Mouse (Mus musculus): Measurements from ENCODE around the gene Slc15a2.

Slc15a2 gene

DNA sequence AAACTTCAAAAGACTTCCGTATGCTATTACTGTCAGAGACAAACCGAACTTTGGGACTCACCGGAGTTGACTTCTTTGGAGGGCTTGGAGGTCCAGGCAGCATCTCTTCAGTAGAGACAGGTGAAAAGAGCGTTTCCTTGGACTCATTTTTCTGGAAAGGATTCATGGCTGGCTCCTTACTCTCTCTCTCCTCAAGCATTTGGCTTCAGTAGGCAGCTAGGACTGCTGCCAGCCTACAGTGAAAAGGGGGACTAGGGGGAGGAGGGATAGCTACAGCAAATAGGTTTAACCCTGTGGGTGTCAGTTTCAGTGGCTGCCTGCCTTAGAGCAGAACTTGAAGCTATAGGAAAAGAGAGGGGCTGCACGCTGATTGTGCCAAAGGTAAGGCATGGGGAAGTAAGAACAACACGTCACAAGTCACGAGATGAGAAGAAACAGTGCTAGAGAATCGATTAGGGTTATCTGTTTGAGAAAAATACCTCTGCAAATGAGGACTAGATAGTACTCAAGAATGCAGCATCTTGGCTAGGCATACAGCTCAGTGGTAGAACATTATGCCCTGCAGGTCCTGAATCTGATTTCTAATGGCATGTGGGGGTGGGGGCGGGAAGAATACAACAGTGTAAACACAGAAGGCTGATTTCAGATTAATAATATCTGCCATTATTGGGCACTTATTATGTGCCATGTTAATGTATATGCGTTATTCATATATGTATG is at the start of gene Slc15a2:
TSS of gene Slc15a2 (minus strand) at position 369 of the 720 bp plus-strand sequence.
- POLR2A ChIA-PET: interaction anchor here in 2 of 4 experiments (0.6 to 0.7 kb wide), 2 partner anchors 81 to 210 kb away, joined by 4 to 6 read pairs; no protein-coding TSS in a partner anchor

DNA sequence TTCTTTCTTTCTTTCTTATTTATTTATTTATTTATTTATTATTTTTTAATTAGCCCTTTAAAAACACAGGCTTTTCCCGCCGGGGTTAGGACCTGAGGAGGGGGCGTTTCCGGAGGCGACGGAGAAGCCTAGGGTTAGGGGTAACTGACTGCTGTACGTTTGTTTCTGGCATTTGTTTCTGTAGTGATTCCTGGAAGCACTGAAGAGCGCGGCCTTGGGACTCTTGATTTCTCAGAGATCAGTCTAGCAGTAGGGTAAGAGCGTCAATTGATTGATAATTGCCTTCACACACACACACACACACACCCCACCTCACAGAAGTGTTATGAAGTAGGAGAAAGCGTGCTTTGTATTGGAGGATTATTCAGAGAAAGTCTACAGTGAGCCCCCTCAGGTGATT is 44.1 kb upstream of the Slc15a2 start:
- ChIA-PET CTCF (interaction anchor here in 1 of 4 experiments (1.4 kb wide), 1 partner anchor 12 kb away, joined by 7 read pairs; no protein-coding TSS in a partner anchor), POLR2A (interaction anchor here in 2 of 4 experiments (0.5 to 2.0 kb wide), 22 partner anchors 11 to 1040 kb away, joined by 3 to 28 read pairs (median 5); partner anchors contain the start of genes Polq (in 2 of the 2), Ccdc58 (in 1 of the 2) and Fam162a (in 1 of the 2))

More for the DNA sequence above, at the start of gene Slc15a2:
- CTCF ChIA-PET: interaction anchor here in 2 of 4 experiments (0.6 to 0.7 kb wide), 2 partner anchors 39 to 898 kb away, joined by 3 to 12 read pairs; no protein-coding TSS in a partner anchor

DNA sequence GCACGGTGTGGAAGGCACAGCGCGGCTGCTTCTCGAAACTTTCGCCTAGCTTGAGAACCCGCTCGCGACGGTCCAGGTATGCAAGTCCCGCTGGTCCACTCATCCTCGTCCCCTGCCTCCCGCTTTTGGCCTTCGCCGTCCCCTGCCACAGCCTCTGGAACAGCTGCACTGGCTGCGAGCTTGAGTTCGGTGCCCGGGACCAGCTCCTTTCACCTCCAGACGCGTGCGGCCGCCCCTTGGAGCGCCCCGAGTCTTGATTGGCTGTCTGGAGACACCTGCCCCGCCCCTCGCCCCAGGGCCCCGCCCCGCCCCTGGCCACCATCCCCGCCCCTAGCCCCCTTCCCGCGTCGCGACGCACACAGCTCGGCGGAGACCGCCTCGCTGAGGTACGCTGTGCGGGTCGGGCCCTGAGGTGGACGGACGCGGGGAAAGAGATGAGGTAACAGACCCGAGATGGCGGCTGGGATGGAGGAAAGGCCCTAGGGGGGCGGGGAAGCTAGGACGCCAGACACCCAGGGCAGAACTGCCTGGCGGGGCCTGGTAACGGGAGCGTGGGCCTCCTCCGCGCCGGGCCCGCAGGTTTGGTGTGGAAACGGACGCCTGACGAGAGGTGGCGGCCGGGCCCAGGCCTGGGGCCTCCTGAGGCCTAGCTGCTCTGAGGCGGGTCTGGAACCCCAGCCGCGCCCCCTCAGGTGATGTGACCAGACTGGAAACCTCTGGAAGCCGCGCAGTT is 43.5 kb upstream of the Slc15a2 start, which contains the start of gene Iqcb1:
TSS of gene Iqcb1 (plus strand) at position 332 of the 733 bp plus-strand sequence.
- ChIA-PET POLR2A (interaction anchor here (0.5 to 2.0 kb wide), 53 partner anchors 9 to 1260 kb away, joined by 3 to 28 read pairs (median 4); partner anchors contain the start of genes Polq (in 3 of the 4), Eaf2 (in 2 of the 4), Fbxo40 (in 2 of the 4) and Golgb1 (in 2 of the 4)), CTCF (interaction anchor here in 1 of 4 experiments (0.5 to 1.4 kb wide), 3 partner anchors 12 to 190 kb away, joined by 3 to 7 read pairs (median 3); no protein-coding TSS in a partner anchor)

DNA sequence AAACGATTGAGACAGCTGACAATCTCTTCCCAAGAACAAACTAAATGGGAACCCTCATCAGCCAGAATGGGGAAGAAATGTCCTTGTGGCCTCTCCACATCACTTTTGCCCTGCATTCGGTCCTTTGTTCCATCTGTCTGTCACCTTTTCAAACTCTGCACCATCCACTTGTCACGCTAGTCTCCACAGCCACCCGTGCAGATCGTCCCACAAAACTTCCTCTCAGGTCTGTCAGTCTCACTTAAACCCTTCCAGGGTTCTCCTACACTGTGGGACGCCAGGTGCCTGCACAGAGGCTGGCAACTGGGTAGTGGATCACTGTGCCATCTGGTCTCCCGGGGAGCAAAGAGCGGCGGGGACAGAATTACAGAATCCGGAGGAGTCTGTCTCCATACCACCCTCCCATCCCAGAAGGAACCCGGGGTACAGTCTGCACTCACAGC is 42.9 kb upstream of the Slc15a2 start:
- POLR2A ChIA-PET: interaction anchor here (0.5 to 2.0 kb wide), 51 partner anchors 10 to 1261 kb away, joined by 3 to 28 read pairs (median 4); partner anchors contain the start of genes Polq (in 3 of the 4), Eaf2 (in 2 of the 4), Fbxo40 (in 2 of the 4) and Golgb1 (in 2 of the 4)

DNA sequence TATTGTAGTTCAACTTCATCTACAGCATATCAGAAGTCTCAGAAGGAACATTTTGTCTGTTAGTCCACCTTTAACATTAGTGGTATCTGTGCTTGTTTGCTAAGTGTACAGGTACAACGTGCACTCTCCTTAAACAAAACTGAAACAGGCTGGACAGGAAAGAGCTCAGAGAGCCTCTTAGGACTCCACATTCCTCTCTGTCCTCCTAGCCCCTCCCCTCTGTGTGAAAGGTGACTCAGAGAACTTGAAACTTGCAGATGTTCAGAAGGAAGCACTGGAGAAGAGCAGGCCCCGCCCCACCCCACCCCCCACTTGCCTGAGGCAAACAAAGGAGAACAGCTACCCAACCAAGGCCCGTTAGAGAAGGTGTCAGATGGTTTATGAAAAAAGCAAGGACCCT is 36.7 kb upstream of the Slc15a2 start:
- ChIA-PET CTCF (interaction anchor here in 1 of 4 experiments (0.7 to 2.8 kb wide), 3 partner anchors 112 to 348 kb away, joined by 3 to 8 read pairs (median 4); no protein-coding TSS in a partner anchor), POLR2A (interaction anchor here in 3 of 4 experiments (0.6 to 1.5 kb wide), 15 partner anchors 10 to 881 kb away, joined by 3 to 13 read pairs (median 3); partner anchors contain the start of genes Eaf2 (in 2 of the 3) and Golgb1 (in 2 of the 3))

More for the DNA sequence above, 42.9 kb upstream of the Slc15a2 start:
- CTCF ChIA-PET: interaction anchor here in 1 of 4 experiments (0.5 to 1.4 kb wide), 3 partner anchors 11 to 191 kb away, joined by 3 to 7 read pairs (median 3); no protein-coding TSS in a partner anchor

DNA sequence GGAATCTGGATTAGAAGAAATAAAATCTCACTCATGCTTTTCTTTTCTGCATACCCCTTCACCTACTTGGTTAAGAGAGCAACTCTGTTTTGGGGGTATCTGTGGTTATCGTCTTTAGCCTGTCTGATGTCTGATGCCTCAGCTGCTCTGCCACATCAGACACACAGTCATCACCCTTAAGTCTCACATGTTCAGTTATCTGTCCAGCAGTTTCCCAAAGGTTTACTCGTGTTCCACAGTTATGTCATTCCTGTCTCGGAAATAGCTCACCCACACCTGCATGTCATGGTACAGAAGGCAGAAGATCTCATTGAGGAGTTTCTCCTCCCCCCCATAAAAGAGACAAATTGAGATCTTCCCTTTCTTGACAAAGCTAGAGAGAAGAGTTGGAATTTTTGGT is 36.0 kb upstream of the Slc15a2 start:
- ChIA-PET POLR2A (interaction anchor here in 3 of 4 experiments (0.9 to 1.5 kb wide), 12 partner anchors 11 to 194 kb away, joined by 3 to 13 read pairs (median 4); partner anchors contain the start of genes Eaf2 (in 2 of the 3) and Golgb1 (in 2 of the 3)), CTCF (interaction anchor here in 1 of 4 experiments (0.8 to 2.8 kb wide), 2 partner anchors 111 to 347 kb away, joined by 4 to 8 read pairs; no protein-coding TSS in a partner anchor)

DNA sequence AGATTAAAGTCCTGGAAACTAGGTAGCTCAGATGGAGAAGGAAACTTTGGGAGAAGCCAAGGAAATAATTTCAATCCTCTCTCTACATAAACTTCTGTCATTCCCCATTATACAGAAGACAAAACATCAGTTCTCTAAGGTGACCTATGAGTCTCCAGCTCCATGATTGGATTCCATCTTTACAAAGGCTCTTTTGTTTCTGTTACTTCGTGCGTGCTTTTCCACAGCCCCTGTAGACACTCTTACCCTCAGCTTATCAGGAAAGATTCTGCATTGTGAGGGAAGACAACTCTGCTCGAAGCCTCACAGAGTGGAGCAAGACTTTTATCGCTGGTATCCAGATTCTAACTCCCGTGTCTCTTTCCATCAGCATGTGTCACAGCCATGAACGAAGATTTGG is 35.3 kb upstream of the Slc15a2 start:
- ChIA-PET POLR2A (interaction anchor here in 1 of 4 experiments (1.5 kb wide), 1 partner anchor 101 kb away, joined by 13 read pairs; no protein-coding TSS in a partner anchor), CTCF (interaction anchor here in 2 of 4 experiments (0.6 to 2.8 kb wide), 2 partner anchors 31 to 346 kb away, joined by 4 to 8 read pairs; no protein-coding TSS in a partner anchor)

DNA sequence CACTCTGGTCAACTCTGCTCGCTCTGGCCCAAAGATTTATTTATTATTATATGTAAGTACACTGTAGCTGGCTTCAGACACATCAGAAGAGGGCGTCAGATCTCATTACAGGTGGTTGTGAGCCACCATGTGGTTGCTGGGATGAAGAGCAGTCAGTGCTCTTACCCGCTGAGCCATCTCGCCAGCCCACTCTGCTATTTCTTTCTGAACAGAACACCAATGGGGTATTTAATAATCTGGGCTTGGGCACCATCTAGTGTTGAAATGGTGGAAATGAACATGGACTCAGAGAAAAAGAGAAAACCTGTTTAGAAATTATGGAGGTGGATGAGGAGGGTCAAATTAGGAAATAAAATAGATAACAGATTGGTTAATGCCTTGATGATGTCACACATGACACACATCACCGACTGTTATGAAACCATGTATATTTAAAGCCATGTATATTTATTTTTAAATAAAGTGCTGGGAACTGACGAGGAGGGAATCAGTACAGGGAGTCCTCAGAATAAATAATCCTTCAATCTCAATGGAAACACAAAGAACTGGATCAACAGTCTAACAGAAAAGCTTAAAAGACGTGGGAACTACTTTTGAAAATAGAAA is 32.7 kb upstream of the Slc15a2 start:
- ChIA-PET POLR2A (interaction anchor here in 1 of 4 experiments (0.6 kb wide), 1 partner anchor 285 kb away, joined by 3 read pairs; no protein-coding TSS in a partner anchor), CTCF (interaction anchor here in 3 of 4 experiments (0.5 to 2.1 kb wide), 6 partner anchors 11 to 345 kb away, joined by 3 to 7 read pairs (median 6); partner anchors contain the start of gene Iqcb1 (in 1 of the 3))

DNA sequence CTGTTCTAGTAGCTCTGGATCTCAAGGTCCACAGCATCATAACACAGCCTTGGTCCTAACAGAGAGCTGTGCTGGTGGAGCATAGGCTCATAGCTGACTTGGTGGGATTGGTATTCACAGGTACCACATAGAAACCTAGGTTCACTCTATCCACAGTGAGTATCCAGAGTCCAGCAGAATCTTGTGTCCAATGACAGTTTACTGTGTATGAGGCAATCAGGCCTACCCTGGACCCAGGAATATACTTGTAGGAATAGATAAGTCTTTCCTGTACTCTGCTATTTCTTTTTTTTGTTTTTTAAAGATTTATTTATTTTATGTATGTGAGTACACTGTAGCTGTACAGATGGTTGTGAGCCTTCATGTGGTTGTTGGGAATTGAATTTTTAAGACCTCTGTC is 32.2 kb upstream of the Slc15a2 start:
- POLR2A ChIA-PET: interaction anchor here in 2 of 4 experiments (0.6 to 1.2 kb wide), 3 partner anchors 11 to 285 kb away, joined by 3 to 5 read pairs (median 3); partner anchors contain the start of gene Iqcb1 (in 1 of the 2)

DNA sequence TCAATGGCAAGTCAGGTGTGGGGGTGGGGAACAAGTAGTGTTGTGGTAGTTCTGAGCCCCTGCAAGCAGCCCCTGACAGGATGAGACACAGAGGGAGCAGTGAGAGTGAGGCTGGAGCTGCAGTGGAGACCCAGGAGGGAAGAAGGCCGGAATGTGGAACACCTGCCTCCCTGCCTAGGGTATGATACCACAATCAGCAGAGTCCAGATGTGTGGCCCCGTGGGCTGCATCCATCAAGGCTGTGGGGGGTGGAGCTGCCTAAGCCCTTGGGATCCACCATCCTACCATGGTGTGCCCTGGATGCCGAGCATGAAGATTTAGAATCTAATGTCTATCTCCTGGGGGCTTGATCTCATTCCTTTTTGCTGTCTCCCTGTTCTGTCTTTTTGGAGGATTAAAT is 28.9 kb upstream of the Slc15a2 start:
- POLR2A ChIA-PET: interaction anchor here in 1 of 4 experiments (0.6 kb wide), 1 partner anchor 11 kb away, joined by 3 read pairs; no protein-coding TSS in a partner anchor
- CTCF ChIA-PET: no interaction called here

More for the DNA sequence above, 32.2 kb upstream of the Slc15a2 start:
- CTCF ChIA-PET: interaction anchor here (0.5 to 2.1 kb wide), 8 partner anchors 11 to 914 kb away, joined by 3 to 7 read pairs (median 5); partner anchors contain the start of gene Iqcb1 (in 1 of the 4)

DNA sequence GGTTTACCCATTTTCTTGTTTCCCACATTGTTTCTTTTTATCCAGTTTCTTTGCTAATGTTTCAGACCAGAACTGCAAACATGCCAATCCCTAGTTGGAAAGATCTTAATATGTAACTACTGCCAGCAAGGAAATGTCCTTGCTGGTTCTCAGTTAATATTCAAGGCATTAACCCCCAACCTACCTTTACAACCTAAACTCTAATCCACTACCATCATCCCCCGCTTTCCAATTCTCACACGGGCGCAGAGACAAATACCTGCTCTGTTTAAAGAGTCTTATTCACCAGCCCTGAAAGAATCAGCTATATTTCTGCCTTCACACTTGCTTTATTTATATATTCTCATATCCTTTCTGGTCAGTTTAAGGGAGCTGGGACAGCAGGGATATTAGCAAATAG is 23.9 kb upstream of the Slc15a2 start:
- ChIA-PET CTCF (interaction anchor here in 1 of 4 experiments (0.6 kb wide), 1 partner anchor 60 kb away, joined by 3 read pairs; no protein-coding TSS in a partner anchor), POLR2A (no interaction called here)

DNA sequence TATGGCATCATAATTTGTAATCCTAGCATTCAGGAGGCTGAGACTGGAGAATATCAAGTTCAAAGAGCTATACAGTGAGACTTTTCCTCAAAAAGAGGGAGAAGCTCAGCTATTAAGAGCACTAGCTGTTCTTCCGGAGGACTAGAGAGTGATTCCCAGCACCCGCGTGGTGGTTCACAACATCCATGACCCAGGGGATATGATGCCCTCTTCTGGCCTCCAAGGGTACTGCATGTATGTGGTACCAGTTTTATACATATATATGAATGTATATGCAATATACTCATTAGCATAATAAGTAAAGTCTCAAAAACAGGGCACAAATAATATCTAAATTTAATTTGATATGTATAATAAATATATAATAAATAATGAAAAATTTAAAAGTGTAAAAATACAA is 17.6 kb upstream of the Slc15a2 start:
- CTCF ChIA-PET: interaction anchor here in 3 of 4 experiments (0.6 to 1.9 kb wide), 3 partner anchors 135 to 333 kb away, joined by 3 to 5 read pairs (median 4); no protein-coding TSS in a partner anchor
- POLR2A ChIA-PET: interaction anchor here in 2 of 4 experiments (0.5 to 1.3 kb wide), 3 partner anchors 11 to 82 kb away, joined by 3 read pairs; no protein-coding TSS in a partner anchor

DNA sequence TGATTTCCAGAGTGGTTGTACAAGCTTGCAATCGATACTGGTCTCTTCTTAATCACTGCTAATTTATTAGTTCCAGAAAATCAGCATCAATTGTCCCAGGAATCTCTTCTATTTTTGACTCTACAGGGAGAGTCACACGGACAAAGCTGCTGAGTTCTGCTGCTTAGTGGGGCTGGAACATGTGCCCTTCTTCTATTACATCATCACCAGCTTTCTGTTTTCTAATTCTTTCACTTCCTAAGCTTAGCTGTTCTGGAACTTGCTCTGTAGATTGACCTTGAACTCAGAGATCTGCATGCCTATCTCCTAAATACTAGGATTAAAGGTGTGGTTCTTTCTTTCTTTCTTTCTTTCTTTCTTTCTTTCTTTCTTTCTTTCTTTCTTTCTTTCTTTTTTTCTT is 13.6 kb upstream of the Slc15a2 start:
- ChIA-PET POLR2A (interaction anchor here in 1 of 4 experiments (0.7 kb wide), 1 partner anchor 246 kb away, joined by 3 read pairs; no protein-coding TSS in a partner anchor), CTCF (no interaction called here)

DNA sequence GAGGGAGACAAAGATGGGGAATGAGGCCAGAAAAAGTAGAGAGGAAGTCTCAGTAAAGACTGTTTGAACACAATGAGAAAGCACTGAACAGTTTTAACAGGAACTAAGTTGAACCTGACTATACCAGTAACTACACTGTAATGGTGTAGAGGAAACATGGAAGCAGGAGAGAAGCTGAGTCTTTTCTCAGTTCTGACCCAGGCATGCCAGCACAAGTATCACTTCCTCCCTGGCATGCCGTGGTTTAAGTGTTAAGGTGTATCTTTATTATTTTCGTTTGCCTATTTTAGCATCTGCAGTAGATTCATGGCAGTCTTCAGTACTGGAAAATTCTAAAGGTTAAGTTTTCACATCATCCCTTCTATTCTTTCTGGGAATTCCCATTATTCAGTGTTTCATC is 10.2 kb upstream of the Slc15a2 start:
- CTCF ChIA-PET: no interaction called here

DNA sequence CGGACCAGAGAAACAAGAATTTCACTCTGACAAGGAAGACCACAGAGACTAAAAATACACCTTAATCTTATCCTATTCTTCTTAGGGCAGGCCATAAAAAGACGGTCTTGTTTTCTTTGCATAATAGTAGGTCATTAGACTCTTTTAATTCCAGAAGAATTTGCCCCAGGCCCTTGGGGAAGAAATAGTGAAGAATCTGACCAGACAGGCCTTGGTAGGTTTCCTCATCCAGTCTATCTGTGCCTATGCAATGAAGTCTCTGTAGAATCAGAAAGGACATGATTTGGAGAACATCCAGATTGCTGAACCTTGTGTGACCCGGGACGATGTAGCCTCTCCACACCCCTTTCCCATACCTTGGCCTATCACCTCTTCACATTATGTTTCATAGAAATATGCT is 5.4 kb upstream of the Slc15a2 start:
- ChIA-PET CTCF (no interaction called here), POLR2A (no interaction called here)

More for the DNA sequence above, 10.2 kb upstream of the Slc15a2 start:
- POLR2A ChIA-PET: no interaction called here

DNA sequence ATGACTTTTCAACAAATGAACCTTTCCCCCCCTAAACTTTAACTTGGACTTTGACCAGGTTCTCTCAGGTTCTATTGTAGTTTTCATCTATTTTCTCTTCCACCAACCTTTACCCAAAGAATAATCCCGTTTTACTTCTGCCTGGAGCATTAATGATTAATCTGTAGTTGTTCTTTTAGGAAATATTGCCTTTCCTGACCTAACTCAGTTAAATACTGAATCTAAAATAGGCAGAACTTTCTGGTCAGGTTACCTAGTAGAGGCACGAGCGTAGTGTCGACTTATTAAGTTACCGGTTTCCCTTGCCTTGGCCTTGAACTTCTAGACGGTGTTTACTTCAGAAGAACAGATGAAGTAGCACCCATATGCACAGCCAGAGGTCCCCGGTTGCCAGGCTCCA is 1.7 kb upstream of the Slc15a2 start:
- ChIA-PET CTCF (no interaction called here), POLR2A (no interaction called here)

DNA sequence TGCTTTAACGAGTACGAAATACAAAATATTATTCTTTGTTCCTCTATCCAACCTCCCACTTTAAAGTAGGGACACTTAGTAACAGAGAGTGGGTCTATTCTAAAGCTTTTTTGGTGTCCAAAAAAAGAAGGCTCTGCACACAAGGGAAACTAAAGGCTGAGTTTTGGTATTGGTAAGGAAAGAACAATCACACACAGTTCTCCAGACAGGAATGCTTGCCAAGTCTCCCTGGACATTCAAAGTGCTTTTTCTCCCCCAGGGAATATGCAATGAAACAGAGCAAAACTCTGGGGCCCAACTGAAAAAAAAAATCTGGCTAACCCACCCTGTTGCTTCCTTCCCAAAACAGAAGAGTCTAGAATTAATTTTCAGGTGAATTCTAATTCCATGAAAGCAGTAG is 616 bp downstream of the Slc15a2 start:
- POLR2A ChIA-PET: no interaction called here
- CTCF ChIA-PET: no interaction called here
